Mouse (Mus musculus): ENCODE results near the gene Myo16.

- TF ChIP-seq CTCF (IDR thresholded peaks at IDR 0.05; ENCODE audit: borderline replicate concordance, insufficient read depth, low read length), result no peak
- no peak for TF ChIP-seq POLR2A (IDR thresholded peaks at IDR 0.05; ENCODE audit: low read depth, low read length)
These were observed 501.3 kb downstream of the Myo16 start for GRCm38 (mm10) chr8:10654922-10655518.
